Mouse (Mus musculus) thymus, postnatal 10 days (tissue): ENCODE data around the gene Itpr1.

Experiments used
- DNase-seq, 2 experiments: peaks; one replicate each; pipeline ENCODE4 v3.0.0; 2021; ENCODE audit warnings: low spot score in 2 of 2

Itpr1 gene

GRCm38 (mm10) chr6:108592636-108593035 is 379.7 kb downstream of the Itpr1 start:
- DNase-seq, result no peak

- DNase-seq, result no peak
Observed at GRCm38 (mm10) chr6:108594171-108594841, 381.4 kb downstream of the Itpr1 start.

GRCm38 (mm10) chr6:108598691-108599090 is 385.8 kb downstream of the Itpr1 start:
- no peak for DNase-seq

- no peak for DNase-seq
Observed at GRCm38 (mm10) chr6:108599317-108599716, 386.4 kb downstream of the Itpr1 start.
